Comparison of ENCODE assay signal across 25 mouse cellular contexts in genomic region chr6:83722526-83722925, GRCm38 (mm10). TPM values are rescaled to one million over a fixed set of nuclear protein-coding genes. Genes with fewer than 3 reads are reported as not detected.
"Had no signal": no experiment of that assay in that cellular context is flagged by ENCODE, and none has a peak within 500 bp of the region (broad histone marks: within the 10 kb centered on the region; RNA-seq: fewer than 3 reads in every experiment).

No protein-coding gene starts in this region.

- H3K4me3 ChIP-seq: liver, embryonic 13.5 days; liver, embryonic 15.5 days; lung, embryonic 15.5 days; midbrain, embryonic 12.5 days; neural tube, embryonic 12.5 days; stomach, embryonic 15.5 days had no signal

- ATAC-seq: liver, postnatal 0 days; lung, postnatal 0 days; midbrain, embryonic 16.5 days had no signal

- H3K36me3 ChIP-seq: liver, embryonic 13.5 days; liver, embryonic 15.5 days; lung, embryonic 15.5 days; midbrain, embryonic 12.5 days; neural tube, embryonic 12.5 days; stomach, embryonic 15.5 days had no signal

- H3K9me3 ChIP-seq: liver, embryonic 13.5 days; liver, embryonic 15.5 days; lung, embryonic 15.5 days; midbrain, embryonic 12.5 days; neural tube, embryonic 12.5 days; stomach, embryonic 15.5 days had no signal

- H3K4me1 ChIP-seq: liver, embryonic 13.5 days; liver, embryonic 15.5 days; lung, embryonic 15.5 days; midbrain, embryonic 12.5 days; neural tube, embryonic 12.5 days; stomach, embryonic 15.5 days had no signal

- DNase-seq: liver, embryonic 13.5 days; liver, postnatal 0 days; lung, adult 2 months; lung, postnatal 14 days; lung, postnatal 36 days; midbrain, embryonic 14.5 days; right cerebral cortex, postnatal 14 days; thymus, adult 2 months; thymus, postnatal 14 days; thymus, postnatal 36 days had no signal

RNA-seq across cellular contexts. Expression of gene Vax2, which starts 11.5 kb away (rescaled TPM):
- total RNA-seq: megakaryocyte progenitor cell, adult 5-6 weeks; monocyte, adult 5-6 weeks; neutrophil, adult 5-6 weeks had no signal
- polyA plus RNA-seq: liver, embryonic 13.5 days; liver, embryonic 15.5 days; liver, postnatal 0 days; lung, adult 2 months; lung, embryonic 15.5 days; lung, postnatal 0 days; macrophage; midbrain, embryonic 16.5 days; neural tube, embryonic 14.5 days; spleen, adult 2 months; stomach, embryonic 15.5 days; stomach, postnatal 0 days had no signal

RNA-seq across cellular contexts. Expression of gene Atp6v1b1, which starts 20.3 kb away (rescaled TPM):
- total RNA-seq: megakaryocyte progenitor cell, adult 5-6 weeks; monocyte, adult 5-6 weeks; neutrophil, adult 5-6 weeks had no signal
- polyA plus RNA-seq: liver, embryonic 13.5 days; liver, embryonic 15.5 days; liver, postnatal 0 days; macrophage; midbrain, embryonic 12.5 days; midbrain, embryonic 14.5 days; midbrain, embryonic 16.5 days; neural tube, embryonic 12.5 days; neural tube, embryonic 14.5 days had no signal

RNA-seq across cellular contexts. Expression of gene Ankrd53, which starts 39.9 kb away (rescaled TPM):
- total RNA-seq: megakaryocyte progenitor cell, adult 5-6 weeks; monocyte, adult 5-6 weeks; neutrophil, adult 5-6 weeks had no signal
- polyA plus RNA-seq: liver, embryonic 13.5 days; liver, embryonic 15.5 days; liver, postnatal 0 days; lung, adult 2 months; lung, embryonic 15.5 days; macrophage; midbrain, embryonic 12.5 days; spleen, adult 2 months; stomach, embryonic 15.5 days; stomach, postnatal 0 days had no signal

RNA-seq across cellular contexts. Expression of gene Cd207, which starts 44.9 kb away (rescaled TPM):
- total RNA-seq: megakaryocyte progenitor cell, adult 5-6 weeks; monocyte, adult 5-6 weeks; neutrophil, adult 5-6 weeks had no signal
- polyA plus RNA-seq: lung, embryonic 15.5 days; lung, postnatal 0 days; macrophage; midbrain, embryonic 12.5 days; midbrain, embryonic 14.5 days; midbrain, embryonic 16.5 days; neural tube, embryonic 12.5 days; neural tube, embryonic 14.5 days; stomach, postnatal 0 days; testis, adult 2 months had no signal
